Mouse (Mus musculus) cerebellum, postnatal 14 days (tissue): ENCODE results near the gene Actrt2.

Experiments
- DNase-seq, 2 experiments: peaks; one replicate each; pipeline ENCODE4 v3.0.0; 2021; ENCODE audit warnings: mixed read lengths in 2 of 2

Actrt2 gene

DNA sequence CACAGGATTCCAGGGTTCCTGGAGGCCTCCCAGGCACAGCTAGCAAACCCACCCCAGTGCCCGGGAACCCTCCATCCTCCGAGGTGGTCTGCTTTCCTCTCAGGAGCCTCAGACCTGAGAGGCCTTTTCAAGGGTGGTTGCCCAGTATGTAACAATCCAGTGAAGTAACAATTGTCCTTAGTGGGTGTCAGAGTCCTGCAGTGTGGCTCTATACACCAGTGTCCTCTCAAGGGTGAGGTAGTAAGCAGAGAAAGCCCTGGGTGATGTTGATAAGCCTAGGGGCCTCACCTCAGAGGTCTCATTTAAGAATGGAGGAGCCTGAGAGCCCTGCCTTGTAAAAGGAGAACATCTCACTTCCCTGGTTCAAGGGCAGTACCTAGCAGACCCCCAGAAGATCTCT lies at the start of gene Actrt2:
Actrt2 (minus strand) TSS at position 101 of the 400 bp plus-strand sequence.
- DNase-seq, result no peak

DNA sequence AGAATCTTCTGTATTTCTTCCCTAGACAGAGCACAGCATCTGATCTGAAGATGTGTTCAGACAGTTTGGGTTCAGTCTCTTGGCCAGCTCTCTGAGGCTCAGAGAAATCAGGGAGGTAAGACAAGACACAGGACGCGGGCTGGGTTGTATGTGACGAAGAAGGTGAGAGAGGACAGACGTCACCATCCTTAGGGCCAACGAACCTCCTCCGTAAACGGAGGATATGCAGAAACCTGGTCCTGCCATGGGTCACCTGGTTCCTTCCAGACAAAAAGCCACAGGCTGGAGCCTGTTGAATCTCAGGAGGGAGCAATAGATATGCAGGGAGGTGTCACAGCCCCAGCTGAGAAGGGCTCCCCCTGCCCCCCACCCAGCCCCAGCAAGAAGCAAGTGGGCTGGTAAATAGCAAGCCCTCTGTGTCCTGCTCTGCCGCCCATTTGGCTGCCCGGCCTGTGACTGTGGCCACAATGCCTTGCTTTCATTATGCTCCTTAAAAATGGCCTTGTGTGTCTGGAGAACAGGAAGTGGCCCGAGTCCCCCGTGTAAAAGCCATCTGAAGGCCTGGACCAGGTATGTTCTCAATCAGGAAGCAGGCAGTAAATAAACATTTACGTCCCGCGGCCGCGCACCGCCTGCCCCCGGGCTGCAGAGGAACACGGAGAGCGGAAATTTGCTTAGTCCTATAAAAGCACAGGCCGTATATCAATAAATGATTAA lies 41.9 kb upstream of the Actrt2 start:
- DNase-seq, result no peak

DNA sequence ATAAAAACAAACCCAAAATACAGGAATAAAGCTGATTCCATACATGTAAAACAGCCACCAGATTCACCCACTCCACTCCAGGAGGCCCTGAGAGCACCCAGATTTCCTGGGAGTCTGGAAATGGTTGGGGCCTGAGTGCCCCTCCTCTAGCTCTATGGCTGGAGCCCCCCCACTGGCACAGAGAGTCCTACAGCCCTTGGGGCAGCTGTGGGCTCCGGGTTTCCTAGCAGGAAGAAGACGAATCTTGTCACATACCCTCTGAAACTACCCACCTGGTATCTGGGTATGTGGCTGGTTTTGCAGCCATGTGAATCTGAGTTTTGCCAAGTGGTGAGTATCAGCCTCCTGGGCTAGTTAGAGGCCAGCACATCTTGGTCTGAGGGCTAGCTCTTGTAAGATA lies 41.1 kb upstream of the Actrt2 start:
- no peak for DNase-seq

DNA sequence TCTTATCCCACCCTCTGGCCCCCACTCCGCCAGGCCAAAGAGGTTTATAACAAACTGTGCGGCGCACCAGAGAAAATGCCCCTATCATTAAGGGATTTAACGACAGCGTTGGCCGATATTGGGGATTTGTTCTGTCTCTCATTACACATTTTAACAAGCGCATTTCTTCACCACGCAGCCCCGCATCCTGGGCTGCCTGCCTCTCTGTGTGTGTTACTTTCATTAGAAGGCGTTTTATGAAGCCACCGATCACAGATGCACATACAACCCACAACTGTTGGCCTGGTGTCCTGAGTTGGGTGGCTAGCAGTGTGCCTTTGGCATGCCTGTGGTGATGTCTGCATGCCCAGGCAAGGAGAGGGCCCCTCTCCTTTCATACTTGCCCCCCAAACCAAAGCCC lies 40.6 kb upstream of the Actrt2 start:
- no peak for DNase-seq

DNA sequence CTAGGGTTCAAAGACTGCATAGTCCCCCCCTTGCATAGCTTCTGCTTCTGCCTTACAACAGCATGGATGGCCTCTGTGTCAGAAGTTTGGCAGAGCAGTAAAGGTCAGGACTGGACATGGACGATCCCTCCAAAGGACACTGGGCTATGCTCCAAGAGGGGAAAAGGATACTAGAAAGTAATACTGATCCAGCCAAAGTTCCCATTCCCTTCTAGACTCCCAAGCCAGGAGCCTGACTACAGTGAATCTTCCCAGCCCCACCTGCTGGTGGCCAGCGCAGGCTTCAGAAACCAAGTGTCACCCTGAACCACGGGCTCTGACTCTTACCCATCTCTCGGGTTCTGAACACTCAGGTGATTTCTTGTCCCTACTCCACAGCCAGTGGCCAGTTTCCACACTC lies 39.9 kb upstream of the Actrt2 start:
- DNase-seq, result no peak

DNA sequence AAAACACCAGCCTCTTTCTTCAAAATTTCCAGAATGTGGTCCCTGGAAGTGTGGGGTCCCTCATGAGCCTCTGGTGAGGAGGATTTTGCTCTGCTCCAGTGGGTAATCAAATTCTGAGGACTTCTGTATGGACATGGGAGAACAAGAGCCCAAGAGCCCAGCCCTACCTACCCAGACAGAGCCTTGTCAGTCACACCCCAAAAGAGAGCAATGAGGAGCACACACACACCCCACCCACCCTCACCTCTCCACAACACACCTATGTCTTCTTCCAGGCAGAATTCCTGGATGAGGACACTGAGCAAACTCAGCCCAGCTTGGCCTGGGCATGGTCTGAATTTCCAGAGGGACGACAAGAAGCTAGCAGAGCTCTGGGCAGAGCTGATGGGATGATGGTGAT lies 38.8 kb upstream of the Actrt2 start:
- no peak for DNase-seq

DNA sequence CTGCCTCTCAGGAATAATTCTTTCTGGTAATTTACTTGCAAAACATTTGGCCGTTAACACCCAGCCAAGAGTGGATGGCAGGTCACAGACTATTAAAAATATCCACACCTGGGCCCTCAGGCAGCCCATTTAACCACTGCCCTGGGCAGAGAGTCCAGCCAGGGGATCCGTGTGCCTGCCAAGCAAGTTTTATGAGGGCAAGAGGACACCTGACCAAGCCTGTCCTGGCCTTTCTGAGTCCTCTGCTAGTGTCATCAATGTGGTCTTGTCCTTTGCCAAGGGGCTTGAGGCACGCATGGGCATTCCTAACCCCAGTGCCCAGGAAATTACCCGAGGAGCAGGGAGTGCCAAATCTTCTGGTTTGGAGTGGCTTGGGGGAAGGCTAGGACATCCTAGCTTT lies 38.0 kb upstream of the Actrt2 start:
- no peak for DNase-seq

DNA sequence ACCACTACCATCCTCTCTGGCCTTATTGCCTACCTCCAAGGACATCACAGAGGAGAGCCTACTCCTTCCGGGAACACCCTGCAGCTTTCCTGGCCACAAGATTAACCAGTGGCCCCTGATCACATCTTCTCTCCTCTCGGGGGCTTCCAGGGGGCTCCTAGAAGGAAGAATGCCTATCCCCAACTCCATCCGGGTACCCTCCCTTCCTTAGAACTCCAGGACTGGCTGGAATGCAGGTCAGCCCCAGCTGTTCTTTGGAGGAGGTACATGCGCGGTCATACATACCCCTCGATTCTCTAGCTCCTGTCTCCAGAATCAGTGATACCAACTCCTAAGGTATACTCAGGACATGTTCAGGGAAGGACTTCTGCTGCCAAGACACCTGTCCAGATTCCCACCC lies 37.4 kb upstream of the Actrt2 start:
- no peak for DNase-seq

DNA sequence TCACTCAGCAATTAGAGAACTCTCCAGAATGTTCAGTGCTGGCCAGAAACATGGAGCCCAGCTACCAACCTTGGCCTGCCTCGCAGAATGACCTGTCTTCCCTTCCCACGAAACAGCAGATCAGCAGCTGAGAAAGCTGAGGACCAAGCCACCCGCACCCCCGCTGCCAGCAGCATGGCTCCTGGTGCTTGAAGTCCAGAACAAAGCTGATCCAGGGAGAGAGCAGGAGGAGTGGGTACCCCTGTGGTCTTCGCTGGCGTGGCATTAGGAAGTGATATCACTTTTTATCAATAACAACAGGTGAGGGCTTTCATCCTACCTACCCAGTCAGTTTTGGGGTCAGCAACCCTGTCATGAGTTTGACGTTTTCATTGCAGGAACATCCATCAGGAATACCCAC lies 36.9 kb upstream of the Actrt2 start:
- no peak for DNase-seq

DNA sequence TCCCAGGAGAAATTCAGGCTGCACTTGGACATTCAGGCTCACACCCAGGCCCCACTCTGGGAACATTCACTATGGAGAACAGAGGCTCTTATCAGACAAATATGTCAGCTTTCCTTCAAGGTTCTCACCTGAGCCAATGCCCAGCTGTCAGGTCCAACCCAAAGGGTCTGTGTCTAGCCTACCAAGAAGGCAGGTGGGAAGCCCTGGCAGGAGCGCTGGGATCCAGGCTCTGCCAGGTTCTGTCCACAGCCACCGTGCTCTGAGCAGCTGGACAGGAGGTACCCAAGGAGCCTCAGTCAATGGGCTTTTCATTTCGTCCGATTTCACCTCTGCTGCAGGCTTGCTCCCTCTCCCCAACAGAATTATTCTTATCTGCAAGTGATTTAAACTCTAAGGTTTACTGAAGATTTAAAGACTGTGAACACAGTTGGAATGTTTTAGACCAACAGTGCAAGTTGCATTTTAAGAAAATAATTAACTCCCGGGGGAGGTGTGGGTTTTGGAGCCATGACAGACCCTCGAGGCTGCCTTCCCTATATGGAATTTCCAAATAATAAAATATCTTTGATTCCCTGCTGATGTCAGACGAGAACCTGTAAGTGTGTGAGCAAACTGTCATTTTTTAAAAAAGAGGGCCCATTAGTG lies 35.9 kb upstream of the Actrt2 start:
- DNase-seq, result no peak

DNA sequence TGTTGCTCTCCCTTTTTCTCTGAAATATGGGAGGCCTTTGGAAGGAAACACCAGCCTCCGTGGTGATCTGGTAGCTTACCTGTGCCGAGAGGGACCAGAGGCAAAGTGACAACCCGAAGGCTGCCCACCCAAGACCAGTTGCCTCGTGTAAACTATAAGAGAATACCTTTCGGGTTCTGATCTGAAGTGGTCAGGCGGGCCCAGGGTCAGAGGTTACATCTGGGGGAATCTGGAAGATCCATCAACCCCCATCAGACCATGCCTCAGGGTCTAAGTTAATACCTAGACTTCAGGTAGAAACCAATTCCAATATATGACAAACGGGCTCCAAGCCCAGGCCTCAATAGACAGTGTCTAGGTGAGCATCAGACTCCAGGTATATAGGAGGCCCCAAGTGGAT lies 35.3 kb upstream of the Actrt2 start:
- no peak for DNase-seq

DNA sequence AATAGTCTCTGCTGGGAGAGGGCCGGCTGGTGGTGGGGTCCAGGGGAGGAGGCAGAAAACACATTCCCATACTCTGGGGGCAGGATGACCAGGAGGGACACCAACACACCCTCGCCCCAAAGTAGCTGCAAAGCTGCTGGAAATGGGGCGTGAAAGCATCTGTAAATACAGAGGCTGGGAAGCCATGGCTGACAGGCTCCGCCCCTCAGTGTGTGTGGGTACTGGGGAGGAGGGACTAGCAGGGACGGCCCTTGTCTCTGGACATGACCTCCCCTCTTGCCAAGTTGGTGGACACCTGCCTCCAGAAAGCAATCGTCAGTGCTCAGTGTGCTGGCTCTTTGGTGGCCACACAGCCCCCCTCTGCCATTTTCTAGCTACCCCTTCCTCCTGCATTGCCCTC lies 34.5 kb upstream of the Actrt2 start:
- DNase-seq, result no peak

DNA sequence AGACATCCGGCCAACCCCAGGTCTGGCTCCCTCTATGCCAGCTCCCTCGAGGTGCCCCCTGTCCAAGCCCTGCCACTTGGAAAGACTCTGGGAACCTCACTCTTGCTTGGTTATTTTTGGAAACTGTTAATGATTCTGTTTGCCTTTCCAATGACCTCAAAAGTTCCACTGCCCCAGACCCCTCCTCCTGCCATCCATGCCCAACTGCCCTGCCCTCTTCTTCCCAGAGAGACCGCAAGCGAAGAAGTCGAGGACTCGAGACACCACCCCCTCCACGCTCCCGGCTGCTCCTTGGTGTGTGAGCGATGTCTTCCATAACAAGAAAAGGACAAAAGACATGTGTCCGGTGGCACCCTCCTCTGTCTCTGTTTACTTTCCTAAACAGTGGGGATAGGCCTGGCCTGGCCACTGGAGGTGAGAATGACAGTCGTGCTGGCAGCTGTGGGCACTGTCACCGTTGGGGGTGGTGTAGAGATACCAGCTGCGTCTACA lies 33.3 kb upstream of the Actrt2 start:
- no peak for DNase-seq

DNA sequence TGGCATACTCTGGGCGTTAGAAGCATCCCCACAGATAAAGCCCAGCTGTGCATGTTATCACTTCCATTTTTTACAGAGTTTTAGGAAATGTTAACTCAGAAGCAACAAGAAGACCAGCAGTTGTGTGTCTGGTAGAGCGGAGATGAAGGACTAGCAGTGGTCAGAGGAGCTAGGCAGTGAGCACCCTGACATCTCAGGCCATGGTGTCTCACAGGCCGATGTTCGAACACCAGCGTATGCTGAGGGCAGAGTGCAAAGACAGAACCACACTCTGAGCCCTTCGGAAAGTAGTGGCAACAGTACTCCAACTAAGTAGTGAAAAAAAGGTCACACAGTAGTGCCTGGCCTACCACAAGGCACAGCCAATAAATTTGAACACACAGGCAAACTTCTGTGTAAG lies 32.8 kb upstream of the Actrt2 start:
- no peak for DNase-seq

DNA sequence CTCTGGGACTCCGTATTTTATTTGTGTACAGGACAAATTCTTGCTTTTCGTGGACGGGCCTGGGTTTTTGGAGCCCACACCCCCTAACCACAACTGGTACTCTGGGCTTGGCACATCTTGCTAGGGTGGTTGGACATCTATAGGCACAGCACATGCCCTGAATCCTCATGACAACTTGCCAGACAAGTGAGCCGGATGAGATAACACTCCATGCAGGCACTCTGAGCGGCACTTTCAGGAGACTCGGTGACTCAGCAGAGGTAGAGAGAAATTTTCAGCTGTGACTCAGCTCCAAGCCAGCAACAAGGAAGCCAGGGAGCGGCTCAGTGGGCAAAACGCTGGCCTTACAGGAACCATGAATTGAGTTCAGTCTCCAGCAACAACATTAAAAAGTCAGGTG lies 31.6 kb upstream of the Actrt2 start:
- DNase-seq, result no peak

DNA sequence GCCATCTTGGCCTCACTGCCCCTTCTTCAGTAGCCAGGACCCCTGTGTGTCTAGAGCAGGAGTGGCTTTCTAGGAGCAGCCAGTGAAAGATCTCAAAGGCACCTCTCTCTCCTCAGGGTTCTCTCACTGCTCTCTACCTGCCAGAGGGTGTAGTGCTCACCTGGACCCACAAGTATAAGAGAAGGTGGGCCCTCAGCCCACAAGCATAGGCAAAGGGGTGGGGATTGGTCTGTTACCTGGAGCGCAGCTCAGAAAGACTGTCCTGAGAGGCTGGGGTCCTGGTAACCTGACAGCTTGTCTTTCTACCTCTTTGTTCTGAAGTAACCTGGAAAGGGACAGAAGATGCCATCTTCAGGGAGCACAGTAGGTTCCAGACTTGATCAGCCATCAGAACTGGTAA lies 31.0 kb upstream of the Actrt2 start:
- no peak for DNase-seq

DNA sequence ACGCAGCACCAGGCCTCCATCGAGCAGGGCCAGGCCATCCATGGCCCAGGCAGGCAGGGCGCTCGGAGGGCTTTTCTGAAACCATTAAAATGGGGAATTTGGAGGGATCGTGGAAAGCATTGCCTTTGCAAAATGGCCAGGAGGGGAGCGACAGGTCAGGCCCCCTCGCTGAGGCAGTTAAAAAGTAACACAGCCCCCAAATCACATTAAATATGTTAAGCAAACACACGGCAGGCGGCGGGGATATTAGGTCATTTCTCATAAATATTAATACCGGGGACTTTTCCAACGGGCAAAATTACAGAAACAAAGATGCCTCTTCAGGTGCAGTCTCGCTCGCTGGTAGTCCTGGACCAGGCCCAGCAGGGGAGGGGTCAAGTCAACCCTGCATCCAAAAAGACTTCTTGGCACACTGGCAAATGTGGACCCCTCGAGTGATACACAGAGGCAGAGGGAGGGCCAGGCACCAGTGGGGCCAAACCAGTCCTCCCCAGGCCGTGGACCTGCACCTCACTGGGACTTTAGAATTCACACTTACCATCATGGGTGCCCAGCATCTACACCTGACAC lies 30.4 kb upstream of the Actrt2 start:
- no peak for DNase-seq

DNA sequence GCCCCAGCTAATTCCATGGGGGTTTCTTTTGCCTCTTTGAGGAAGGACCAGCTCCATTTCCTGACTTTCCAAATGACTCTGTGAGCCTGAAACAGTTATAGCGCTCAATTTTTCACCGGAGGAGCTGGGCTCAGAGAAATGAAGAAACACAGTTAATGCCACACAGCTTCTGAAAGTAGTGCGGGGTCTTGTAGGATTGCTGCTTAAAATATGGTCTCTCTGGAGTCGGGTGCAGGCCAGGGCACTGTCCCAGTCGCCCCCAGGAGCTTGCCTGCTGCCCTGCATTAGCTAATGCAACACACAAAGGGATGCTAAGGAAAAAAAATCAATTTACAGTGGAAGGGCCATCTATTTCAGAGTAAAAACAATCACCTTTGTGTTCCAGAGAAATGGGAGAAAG lies 29.8 kb upstream of the Actrt2 start:
- DNase-seq, result no peak

DNA sequence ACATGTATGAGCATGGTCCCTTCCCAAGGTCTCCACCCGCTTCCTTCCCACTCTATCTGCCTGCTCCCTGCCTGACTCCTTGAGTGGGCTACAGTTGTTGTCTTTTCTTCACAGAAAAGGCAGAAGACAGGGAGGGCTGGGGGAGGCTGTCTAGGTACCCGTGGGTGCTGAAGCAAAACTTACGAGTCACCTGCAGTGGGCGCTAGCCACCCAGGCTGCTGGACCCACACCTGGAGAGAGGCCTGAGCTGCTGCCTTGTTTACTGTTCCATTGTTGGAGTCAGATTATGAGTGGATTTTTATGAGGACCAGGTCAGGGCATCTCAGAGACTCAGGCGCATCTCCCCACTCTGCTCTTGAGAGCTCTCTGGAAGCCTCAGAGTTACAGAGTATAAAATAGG lies 28.9 kb upstream of the Actrt2 start:
- DNase-seq, result no peak

DNA sequence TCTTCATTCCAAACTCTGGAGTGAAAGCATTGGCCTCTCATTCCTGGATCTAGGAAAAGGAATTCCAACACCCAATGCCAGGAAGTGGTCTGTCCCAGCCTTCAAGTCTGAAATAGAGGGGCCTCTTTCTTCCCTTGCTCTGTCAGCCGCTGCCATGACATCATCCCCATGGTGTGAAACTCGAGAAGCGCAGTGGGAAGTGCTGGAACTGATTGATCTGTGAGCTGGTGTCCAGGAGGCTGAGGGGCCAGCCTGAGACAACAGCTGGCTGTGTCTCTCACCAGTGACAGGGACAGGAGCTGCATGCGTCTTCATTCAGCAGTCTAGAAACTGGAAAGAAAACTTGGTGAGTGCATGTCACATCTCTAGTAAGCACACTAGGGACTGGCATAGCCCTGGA lies 28.5 kb upstream of the Actrt2 start:
- no peak for DNase-seq

DNA sequence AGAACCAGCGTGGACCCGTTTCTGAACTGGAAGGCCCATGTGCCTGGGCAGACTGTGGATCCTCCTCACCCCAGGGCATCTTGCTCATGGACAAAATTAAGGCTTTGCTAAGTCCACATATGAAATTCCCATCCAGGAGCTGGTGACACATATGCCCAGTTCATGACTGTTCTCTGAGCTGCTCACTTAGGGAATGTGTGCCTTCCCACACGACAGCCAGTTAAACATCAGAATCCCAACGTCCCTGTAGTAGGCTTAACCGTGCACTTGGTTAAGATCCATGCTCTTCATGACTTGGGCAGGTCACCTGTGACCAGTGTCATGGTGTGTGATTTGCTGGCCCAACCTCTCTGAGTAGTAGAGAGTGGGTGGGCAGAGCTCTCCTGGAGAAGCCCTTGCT lies 26.7 kb upstream of the Actrt2 start:
- DNase-seq, result no peak

DNA sequence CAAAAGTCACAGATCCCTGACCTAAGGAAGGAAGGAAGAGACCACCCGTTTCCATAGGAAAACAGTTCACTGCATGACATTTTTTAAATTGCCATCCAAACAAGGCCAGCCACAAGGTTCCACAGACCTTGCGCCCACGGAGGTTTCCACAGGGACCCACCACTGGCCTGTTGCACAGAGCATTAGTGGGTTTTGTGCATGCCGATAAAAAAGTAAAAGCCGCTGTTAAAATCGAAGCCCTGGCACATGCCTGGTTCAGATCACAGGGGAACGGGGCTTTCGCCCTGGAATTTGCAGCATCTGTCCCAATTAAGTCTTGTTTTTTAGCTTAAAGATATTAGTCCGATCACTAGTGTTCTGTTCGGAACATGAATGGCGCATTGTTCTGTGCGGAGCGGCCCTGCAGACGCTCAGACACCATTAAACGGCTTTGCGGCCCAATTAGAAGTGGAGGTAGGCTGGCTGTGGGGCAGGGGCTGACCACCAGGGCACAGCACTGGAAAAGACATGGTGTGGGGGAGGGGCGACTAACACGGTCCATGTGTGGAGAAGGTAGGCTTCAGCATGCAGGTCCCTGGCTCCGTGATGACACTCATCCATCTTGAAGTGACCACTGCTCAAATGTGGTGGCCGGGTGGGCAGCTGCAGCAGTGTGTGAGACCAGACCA lies 25.8 kb upstream of the Actrt2 start:
- no peak for DNase-seq

DNA sequence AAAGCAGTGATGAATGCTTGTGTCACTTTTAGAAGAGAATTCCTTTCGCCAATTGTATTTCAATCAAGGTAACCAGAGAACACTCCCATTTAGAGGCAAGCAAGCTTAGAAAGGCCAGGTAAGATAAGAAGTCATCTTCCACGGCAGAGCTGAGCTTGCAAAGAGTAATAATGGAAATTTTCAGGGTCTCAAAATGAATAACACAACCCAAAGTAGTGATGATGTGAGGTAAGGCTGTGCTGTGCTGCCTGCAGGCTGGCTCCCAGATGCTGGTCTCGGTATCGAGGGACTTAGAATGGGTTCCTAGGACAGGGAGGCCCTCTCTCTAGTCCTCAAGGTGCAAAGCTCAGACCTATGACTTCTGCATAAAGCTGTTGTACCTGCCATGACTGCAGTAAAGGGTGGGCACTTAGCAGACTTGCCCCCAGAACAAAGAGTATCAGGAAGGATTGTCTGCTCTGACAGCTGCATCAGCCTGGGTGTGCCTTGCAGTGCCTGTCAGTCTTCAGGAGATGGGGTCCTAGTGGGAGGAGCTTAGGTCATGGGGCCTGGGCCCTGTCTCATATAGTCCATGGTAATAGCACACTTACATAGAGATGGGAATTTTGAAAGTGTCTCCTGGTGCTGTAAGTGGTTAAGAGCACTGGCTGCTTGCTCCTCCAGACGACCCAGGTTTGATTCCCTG lies 15.5 kb upstream of the Actrt2 start:
- DNase-seq, result no peak
